Mouse (Mus musculus): ENCODE measurements around the gene Pds5b. TPM values are rescaled to one million over a fixed set of nuclear protein-coding genes. Genes with fewer than 3 reads are reported as not detected.
"Not testable (repeated sequence)": the region's sequence is repeated elsewhere in the genome, so short reads cannot be mapped to it uniquely, and the experiment has no call there.

Pds5b gene
- polyA plus RNA-seq (2012; rRNA removed): 3.2 and 3.4 TPM in 2 replicates

GRCm38 (mm10) chr5:150673153-150673835 is at the start of gene Pds5b:
TSS of gene Pds5b (plus strand) at chr5:150673739.
- Histone ChIP-seq H3K27ac (ENCODE audit: insufficient read depth, low read length) (peak within 1 kb of the TSS; percentile 83), H3K4me3 (ENCODE audit: extremely low read depth, insufficient read depth, insufficient read length) (peak within 1 kb of the TSS; percentile 96), H3K36me3 (ENCODE audit: control insufficient read depth, insufficient read depth, low read length) (no peaks in the 10 kb centered on the region), H3K4me1 (ENCODE audit: control insufficient read depth, insufficient read depth, insufficient read length) (peaks cover 4% of the 10 kb centered on the region; the same call in 1 of the 2 replicates), H3K27me3 (ENCODE audit: control insufficient read depth, insufficient read depth, low read length) (no peaks in the 10 kb centered on the region)
- DNase-seq (ENCODE audit: low read depth in 1 of 2, low spot score in 2 of 2): peak; percentile 88 to 93
- TF ChIP-seq POLR2A (IDR thresholded peaks at IDR 0.05; ENCODE audit: low read depth, low read length) (no peak), CTCF (IDR thresholded peaks at IDR 0.05; ENCODE audit: extremely low read depth, insufficient read depth, insufficient read length, insufficient replicate concordance) (peak; percentile 98)
- 13% methylated on average over 47 of the region's 49 CpGs for WGBS

GRCm38 (mm10) chr5:150625528-150625927 is 48.0 kb upstream of the Pds5b start:
- Histone ChIP-seq H3K27ac (ENCODE audit: insufficient read depth, low read length) (no peak overlapping the region), H3K36me3 (ENCODE audit: control insufficient read depth, insufficient read depth, low read length) (no peaks in the 10 kb centered on the region), H3K4me3 (ENCODE audit: extremely low read depth, insufficient read depth, insufficient read length) (no peak overlapping the region), H3K4me1 (ENCODE audit: control insufficient read depth, insufficient read depth, insufficient read length) (peaks cover 8% of the 10 kb centered on the region), H3K27me3 (ENCODE audit: control insufficient read depth, insufficient read depth, low read length) (no peaks in the 10 kb centered on the region)
- 89% methylated on average over 7 of the region's 7 CpGs for WGBS
- no peak for DNase-seq (ENCODE audit: low read depth in 1 of 2, low spot score in 2 of 2)
- TF ChIP-seq CTCF (IDR thresholded peaks at IDR 0.05; ENCODE audit: extremely low read depth, insufficient read depth, insufficient read length, insufficient replicate concordance) (no peak), POLR2A (IDR thresholded peaks at IDR 0.05; ENCODE audit: low read depth, low read length) (no peak)

GRCm38 (mm10) chr5:150629272-150629671 is 44.3 kb upstream of the Pds5b start:
- WGBS: 89% methylated on average over 1 of the region's 1 CpGs
- TF ChIP-seq POLR2A (IDR thresholded peaks at IDR 0.05; ENCODE audit: low read depth, low read length) (no peak), CTCF (IDR thresholded peaks at IDR 0.05; ENCODE audit: extremely low read depth, insufficient read depth, insufficient read length, insufficient replicate concordance) (no peak)
- Histone ChIP-seq H3K36me3 (ENCODE audit: control insufficient read depth, insufficient read depth, low read length) (no peaks in the 10 kb centered on the region), H3K27me3 (ENCODE audit: control insufficient read depth, insufficient read depth, low read length) (no peaks in the 10 kb centered on the region), H3K4me3 (ENCODE audit: extremely low read depth, insufficient read depth, insufficient read length) (no peak overlapping the region), H3K27ac (ENCODE audit: insufficient read depth, low read length) (no peak overlapping the region), H3K4me1 (ENCODE audit: control insufficient read depth, insufficient read depth, insufficient read length) (no peaks in the 10 kb centered on the region)
- no peak for DNase-seq (ENCODE audit: low read depth in 1 of 2, low spot score in 2 of 2)

- TF ChIP-seq POLR2A (IDR thresholded peaks at IDR 0.05; ENCODE audit: low read depth, low read length): no peak
- no peak for TF ChIP-seq CTCF (IDR thresholded peaks at IDR 0.05; ENCODE audit: extremely low read depth, insufficient read depth, insufficient read length, insufficient replicate concordance)
- no peak for DNase-seq (ENCODE audit: low read depth in 1 of 2, low spot score in 2 of 2)
- Histone ChIP-seq H3K27ac (ENCODE audit: insufficient read depth, low read length) (no peak overlapping the region), H3K27me3 (ENCODE audit: control insufficient read depth, insufficient read depth, low read length) (no peaks in the 10 kb centered on the region), H3K4me1 (ENCODE audit: control insufficient read depth, insufficient read depth, insufficient read length) (no peaks in the 10 kb centered on the region), H3K36me3 (ENCODE audit: control insufficient read depth, insufficient read depth, low read length) (no peaks in the 10 kb centered on the region; the same call in 1 of the 2 replicates), H3K4me3 (ENCODE audit: extremely low read depth, insufficient read depth, insufficient read length) (no peak overlapping the region)
- 92% methylated on average over 2 of the region's 2 CpGs for WGBS
Observed at GRCm38 (mm10) chr5:150629692-150630091, 43.8 kb upstream of the Pds5b start.

DNA sequence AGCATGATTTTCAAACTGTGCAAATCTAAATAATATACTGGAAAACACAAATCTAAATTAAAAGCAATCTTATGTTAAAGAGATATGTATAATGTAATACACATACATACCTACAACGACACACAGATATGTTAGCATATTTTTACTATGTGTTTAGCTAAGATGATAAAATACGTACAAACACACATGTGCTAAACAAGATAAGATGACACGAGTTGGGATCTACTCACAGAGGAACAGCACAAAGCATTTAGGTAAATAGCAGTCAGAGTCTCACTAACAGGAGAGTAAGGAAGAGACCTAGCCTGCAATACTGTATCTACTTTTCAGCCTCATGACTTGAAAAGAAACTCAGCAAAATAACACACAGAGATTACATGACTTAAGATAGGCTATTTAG is 32.1 kb upstream of the Pds5b start:
- Histone ChIP-seq H3K4me3 (ENCODE audit: extremely low read depth, insufficient read depth, insufficient read length) (no peak overlapping the region), H3K27me3 (ENCODE audit: control insufficient read depth, insufficient read depth, low read length) (no peaks in the 10 kb centered on the region), H3K36me3 (ENCODE audit: control insufficient read depth, insufficient read depth, low read length) (peaks cover 25% of the 10 kb centered on the region), H3K4me1 (ENCODE audit: control insufficient read depth, insufficient read depth, insufficient read length) (no peaks in the 10 kb centered on the region), H3K27ac (ENCODE audit: insufficient read depth, low read length) (no peak overlapping the region)
- TF ChIP-seq POLR2A (IDR thresholded peaks at IDR 0.05; ENCODE audit: low read depth, low read length): no peak
- no peak for TF ChIP-seq CTCF (IDR thresholded peaks at IDR 0.05; ENCODE audit: extremely low read depth, insufficient read depth, insufficient read length, insufficient replicate concordance)
- 80% methylated on average over 3 of the region's 3 CpGs for WGBS
- no peak for DNase-seq (ENCODE audit: low read depth in 1 of 2, low spot score in 2 of 2)

DNA sequence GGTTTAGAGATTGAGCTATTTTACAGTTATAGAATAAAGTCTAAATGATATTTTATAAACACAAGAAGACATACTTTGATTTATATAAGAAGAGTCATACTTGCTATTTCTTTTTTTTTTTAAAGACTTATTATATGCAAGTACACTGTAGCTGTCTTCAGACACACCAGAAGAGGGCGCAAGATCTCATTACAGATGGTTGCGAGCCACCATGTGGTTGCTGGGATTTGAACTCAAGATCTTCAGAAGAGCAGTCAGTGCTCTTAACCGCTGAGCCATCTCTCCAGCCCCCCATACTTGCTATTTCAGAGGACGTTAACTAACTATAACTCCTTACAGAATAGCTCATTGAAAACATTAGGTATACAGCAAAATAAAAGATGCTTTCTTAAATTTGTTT is 30.1 kb upstream of the Pds5b start:
- 97% methylated on average over 4 of the region's 4 CpGs for WGBS
- H3K36me3 ChIP-seq (ENCODE audit: control insufficient read depth, insufficient read depth, low read length): peaks cover 25% of the 10 kb centered on the region
- H3K4me3 ChIP-seq (ENCODE audit: extremely low read depth, insufficient read depth, insufficient read length); H3K27ac ChIP-seq (ENCODE audit: insufficient read depth, low read length); H3K4me1 ChIP-seq (ENCODE audit: control insufficient read depth, insufficient read depth, insufficient read length); DNase-seq (ENCODE audit: low read depth in 1 of 2, low spot score in 2 of 2); H3K27me3 ChIP-seq (ENCODE audit: control insufficient read depth, insufficient read depth, low read length): not testable (repeated sequence)

DNA sequence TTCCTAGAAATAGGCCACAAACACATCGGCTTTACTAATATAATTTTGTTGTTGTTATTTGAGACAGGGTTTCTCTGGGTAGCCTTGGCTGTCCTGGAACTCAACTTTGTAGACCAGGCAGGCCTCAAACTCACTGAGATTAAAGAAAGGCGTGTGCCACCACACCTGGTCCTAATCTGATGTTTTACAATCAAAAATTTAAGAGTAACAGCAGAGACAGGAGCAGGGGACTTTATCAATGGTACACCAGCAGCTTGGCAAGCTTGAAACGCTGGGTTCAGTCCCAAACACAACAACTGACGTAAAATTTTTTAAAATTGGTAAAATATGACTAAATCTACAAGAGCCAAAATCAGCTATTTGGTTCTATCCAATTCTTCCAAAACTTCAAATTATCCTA is 28.6 kb upstream of the Pds5b start:
- no peak overlapping the region for H3K4me3 ChIP-seq (ENCODE audit: extremely low read depth, insufficient read depth, insufficient read length)
- 85% methylated on average over 4 of the region's 4 CpGs for WGBS
- TF ChIP-seq CTCF (IDR thresholded peaks at IDR 0.05; ENCODE audit: extremely low read depth, insufficient read depth, insufficient read length, insufficient replicate concordance) (no peak), POLR2A (IDR thresholded peaks at IDR 0.05; ENCODE audit: low read depth, low read length) (no peak)
- peaks cover 25% of the 10 kb centered on the region for H3K36me3 ChIP-seq (ENCODE audit: control insufficient read depth, insufficient read depth, low read length)
- H3K27me3 ChIP-seq (ENCODE audit: control insufficient read depth, insufficient read depth, low read length): no peaks in the 10 kb centered on the region
- DNase-seq (ENCODE audit: low read depth in 1 of 2, low spot score in 2 of 2): no peak
- H3K4me1 ChIP-seq (ENCODE audit: control insufficient read depth, insufficient read depth, insufficient read length): no peaks in the 10 kb centered on the region
- no peak overlapping the region for H3K27ac ChIP-seq (ENCODE audit: insufficient read depth, low read length)
